Mouse (Mus musculus) liver (tissue): ENCODE measurements around the gene Slc32a1.
A peak's percentile ranks its signal among the peaks of the same experiment; 100 is the strongest.

ENCODE experiments used
- DNase-seq: peaks from one replicate; pipeline ENCODE4 v3.0.0-alpha.2; 2020; ENCODE audit warnings: mixed read lengths

Slc32a1 gene

GRCm38 (mm10) chr2:158612671-158613250, 2.2 kb downstream of the Slc32a1 start:
- DNase-seq, result no peak

DNA sequence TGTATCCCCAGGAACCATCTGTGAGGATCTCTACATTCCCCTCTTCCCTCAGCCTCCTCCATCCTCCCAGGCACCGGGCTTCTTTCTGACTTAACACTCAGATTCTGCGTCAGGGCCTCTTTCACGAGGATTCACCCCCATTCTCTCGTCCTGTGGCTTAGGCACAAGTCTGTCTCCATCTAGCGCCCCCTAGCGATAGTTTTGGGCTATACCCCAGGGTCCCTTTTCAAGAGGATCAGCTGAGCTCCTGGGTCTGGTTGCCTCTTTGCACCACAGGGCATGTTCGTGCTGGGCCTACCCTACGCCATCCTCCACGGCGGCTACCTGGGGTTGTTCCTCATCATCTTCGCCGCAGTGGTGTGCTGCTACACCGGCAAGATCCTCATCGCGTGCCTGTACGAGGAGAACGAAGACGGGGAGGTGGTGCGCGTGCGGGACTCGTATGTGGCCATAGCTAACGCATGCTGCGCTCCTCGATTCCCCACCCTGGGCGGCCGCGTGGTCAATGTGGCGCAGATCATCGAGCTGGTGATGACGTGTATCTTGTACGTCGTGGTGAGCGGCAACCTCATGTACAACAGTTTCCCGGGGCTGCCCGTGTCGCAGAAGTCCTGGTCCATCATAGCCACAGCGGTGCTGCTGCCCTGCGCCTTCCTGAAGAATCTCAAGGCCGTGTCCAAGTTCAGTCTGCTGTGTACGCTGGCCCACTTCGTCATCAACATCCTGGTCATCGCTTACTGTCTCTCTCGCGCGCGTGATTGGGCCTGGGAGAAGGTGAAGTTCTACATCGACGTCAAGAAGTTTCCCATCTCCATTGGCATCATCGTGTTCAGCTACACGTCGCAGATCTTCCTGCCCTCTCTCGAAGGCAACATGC, 3.2 kb downstream of the Slc32a1 start:
- DNase-seq, result peak; percentile 72

DNA sequence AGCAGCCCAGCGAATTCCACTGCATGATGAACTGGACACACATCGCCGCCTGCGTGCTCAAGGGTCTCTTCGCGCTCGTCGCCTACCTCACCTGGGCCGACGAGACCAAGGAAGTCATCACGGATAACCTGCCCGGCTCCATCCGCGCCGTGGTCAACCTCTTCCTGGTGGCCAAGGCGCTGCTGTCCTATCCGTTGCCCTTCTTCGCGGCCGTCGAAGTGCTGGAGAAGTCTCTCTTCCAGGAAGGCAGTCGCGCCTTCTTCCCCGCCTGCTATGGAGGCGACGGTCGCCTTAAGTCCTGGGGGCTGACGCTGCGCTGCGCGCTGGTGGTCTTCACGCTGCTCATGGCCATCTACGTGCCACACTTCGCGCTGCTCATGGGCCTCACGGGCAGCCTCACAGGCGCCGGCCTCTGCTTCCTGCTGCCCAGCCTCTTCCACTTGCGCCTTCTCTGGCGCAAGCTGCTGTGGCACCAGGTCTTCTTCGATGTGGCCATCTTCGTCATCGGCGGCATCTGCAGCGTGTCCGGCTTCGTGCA, 3.9 kb downstream of the Slc32a1 start:
- DNase-seq, result no peak

DNA sequence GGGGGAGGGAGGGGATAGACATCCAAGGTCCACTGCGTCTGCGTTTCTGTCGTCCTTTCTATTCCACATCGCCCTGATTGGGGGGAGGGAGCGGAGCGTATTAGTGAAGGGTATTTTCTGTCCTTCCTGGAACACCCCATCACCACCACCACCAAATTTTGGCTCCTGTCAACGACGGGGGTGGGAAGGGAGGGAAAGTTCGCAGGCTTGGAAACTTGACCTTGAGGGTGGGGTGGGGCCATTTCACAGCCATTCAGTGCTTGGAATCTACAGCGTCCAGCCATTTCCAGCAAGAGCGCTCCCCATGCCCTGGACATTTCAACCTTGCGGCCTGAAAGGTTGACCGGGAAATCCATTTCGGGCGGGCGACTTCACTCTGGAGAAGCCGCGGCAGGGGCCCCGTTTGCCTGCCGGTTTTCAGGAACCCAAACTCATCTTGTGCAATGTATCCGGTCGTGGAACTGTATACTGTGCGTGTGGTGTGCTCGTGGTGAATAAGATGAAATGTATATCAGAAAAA, 4.7 kb downstream of the Slc32a1 start:
- no peak for DNase-seq

GRCm38 (mm10) chr2:158615702-158616101, 5.1 kb downstream of the Slc32a1 start:
- no peak for DNase-seq

GRCm38 (mm10) chr2:158616296-158616695, 5.7 kb downstream of the Slc32a1 start:
- DNase-seq, result no peak

GRCm38 (mm10) chr2:158616790-158617189, 6.2 kb downstream of the Slc32a1 start:
- no peak for DNase-seq

GRCm38 (mm10) chr2:158624718-158625222, 14.2 kb downstream of the Slc32a1 start, which contains the start of gene Actr5:
Gene Actr5, plus strand, starts transcription at chr2:158624888.
- DNase-seq, result peak; percentile 99

DNA sequence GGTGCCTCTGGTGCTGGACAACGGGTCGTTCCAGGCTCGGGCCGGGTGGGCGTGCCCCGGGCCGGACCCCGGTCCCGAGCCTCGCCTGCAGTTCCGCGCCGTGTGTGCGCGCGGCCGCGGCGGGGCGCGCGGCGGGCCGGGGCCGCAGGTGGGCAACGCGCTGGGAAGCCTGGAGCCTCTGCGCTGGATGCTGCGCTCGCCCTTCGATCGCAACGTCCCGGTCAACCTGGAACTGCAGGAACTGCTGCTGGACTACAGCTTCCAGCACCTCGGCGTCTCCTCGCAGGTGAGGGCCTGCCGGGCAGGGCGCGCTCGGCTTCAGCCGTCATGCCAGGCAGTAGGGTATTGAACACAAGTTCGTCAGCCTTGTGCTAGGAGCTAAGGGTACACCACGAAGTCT, 14.7 kb downstream of the Slc32a1 start:
- DNase-seq, result peak; percentile 32

DNA sequence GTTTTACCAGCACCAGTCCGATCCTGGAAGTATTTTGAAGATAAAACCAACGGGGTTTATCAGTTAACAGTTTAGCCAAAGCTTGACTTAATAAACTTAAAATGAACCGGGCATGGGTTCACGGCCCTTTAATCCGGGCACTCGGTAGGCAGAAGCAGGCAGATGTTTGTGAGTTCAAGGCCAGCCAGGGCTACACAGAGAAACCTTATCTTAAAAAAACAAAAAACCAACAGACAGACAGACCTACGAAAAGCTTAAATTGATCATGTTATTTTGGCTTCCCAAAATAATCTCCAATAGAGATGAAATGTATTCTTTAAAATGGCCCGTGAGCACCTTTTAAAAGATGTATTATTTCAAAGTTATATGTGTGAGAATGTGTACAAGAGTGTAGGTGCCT, 15.1 kb downstream of the Slc32a1 start:
- DNase-seq, result no peak

DNA sequence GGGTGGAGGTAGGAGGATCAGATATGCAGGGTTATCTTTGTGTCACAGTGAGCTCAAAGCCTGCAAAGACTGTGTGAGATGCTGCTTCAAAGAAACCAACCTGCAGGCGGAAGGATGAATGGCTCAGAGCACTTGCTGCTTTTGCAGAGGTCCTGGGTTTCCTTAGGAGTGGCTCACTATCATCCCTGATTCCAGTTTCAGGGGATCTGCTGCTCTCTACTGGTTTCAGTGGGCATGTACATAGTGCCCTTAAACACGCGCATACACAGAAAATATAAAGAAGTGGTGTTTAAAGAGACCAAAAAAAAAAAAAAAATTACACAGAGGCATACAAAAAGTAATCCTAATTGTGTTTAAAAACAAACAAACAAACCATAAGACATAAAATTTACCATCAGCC, 18.3 kb downstream of the Slc32a1 start:
- DNase-seq, result no peak

DNA sequence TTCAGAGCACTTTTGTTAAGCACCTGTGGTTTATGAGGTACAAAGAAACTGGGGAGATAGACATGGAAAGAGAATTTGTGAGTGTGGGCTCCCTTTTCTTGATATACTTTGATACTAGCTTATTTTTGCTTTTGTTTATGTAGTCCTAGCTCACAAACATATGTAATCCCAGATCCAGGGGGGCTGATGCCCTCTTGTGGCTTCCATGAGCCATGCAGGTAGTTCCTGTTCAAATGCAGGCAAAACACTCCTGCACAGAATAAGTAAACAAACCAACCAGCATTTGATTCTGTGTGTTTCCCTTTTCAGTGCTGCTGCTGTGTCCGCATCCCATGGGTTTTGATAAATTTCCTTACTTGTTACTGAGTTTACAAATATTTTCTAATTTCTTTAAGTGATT, 18.8 kb downstream of the Slc32a1 start:
- DNase-seq, result peak; percentile 36

DNA sequence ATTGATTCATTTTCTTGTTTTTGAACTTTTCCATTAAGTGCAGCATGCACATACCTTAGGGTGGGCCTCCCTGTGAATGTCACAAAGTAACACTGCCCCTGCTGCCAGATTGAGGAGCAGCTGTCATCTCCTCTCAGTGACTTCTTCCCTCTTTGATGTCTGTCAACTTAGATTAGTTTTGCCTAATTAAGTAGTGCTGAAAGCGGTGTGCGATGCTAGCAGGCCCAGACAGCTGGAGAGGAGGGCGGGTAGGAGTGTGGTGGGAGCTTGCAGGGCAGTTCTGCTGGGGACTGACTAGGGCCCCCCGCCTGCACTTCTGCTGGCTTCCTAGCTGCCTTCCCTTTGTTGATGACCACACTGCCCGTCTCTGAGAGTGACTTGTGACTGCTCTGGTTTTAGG, 21.3 kb downstream of the Slc32a1 start:
- no peak for DNase-seq

DNA sequence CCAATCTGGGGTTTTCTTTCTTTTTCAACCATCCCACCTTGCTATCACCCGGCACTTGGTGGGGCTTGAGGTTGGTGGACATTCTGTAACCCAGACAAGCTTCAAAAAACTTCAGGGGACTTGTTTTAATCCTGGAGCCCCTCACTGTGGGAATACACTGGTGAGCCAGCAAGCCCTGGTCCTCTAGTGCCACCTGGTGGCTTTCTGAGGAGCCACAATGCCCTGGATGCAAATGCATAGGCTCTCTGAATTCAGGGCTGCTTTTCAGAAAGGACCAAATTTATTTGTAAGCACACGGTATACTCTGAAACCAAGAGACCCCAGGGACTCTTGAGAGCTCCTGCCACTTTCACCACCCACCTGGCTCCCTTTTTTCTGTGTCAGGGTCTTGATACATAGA, 31.3 kb downstream of the Slc32a1 start:
- DNase-seq, result peak; percentile 64

GRCm38 (mm10) chr2:158642587-158642986, 32.0 kb downstream of the Slc32a1 start:
- no peak for DNase-seq

GRCm38 (mm10) chr2:158643791-158644190, 33.2 kb downstream of the Slc32a1 start:
- DNase-seq, result no peak

- DNase-seq, result no peak
These were observed 40.8 kb downstream of the Slc32a1 start for GRCm38 (mm10) chr2:158651159-158651908.

- DNase-seq, result peak; percentile 69
These were observed 42.4 kb downstream of the Slc32a1 start for GRCm38 (mm10) chr2:158652985-158653384.

GRCm38 (mm10) chr2:158654717-158655116, 44.1 kb downstream of the Slc32a1 start:
- no peak for DNase-seq

DNA sequence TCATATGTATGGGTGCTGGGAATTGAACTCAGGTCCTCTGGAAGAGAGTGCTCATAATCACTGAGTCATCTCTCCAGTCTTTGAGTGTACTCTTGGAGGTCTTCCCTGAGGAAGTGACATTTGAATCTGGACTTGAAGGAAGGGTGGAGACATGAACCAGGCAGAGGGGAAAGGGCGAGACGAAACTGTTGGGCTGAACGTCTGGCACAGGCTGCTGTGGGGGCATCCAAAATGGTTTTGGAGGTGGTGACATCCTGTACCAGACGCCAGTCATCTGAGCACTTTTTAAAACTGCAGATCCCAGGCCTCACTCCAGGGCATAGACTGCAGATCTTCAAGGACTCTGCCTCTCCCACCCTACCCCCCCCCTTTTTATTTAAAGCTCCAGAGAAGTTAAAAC, 45.2 kb downstream of the Slc32a1 start:
- no peak for DNase-seq

GRCm38 (mm10) chr2:158658822-158659221, 48.3 kb downstream of the Slc32a1 start:
- no peak for DNase-seq

GRCm38 (mm10) chr2:158659346-158659745, 48.8 kb downstream of the Slc32a1 start:
- DNase-seq, result no peak

DNA sequence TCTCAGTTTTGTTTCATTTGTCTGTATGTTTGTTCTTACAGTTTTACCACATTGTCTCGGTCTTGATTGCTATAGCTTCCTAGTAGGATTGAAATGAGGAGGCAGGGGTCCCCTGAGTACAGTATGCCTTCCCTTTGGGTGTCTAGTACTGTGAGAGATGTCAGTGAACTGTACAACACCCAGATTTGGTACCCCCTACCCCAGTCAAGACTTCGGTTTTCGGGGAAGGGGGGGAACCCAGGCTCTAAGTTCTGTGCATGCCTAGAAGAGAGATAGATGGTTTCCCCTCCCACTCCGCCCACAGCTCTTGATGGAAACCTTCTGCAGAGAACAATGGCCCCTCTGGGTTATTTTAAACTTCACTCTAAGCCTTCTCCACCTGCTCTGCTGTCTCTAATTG, 54.5 kb downstream of the Slc32a1 start, which contains the start of gene Ppp1r16b:
Ppp1r16b (plus strand) TSS at position 301 of the 400 bp plus-strand sequence.
- no peak for DNase-seq
